Mouse (Mus musculus): Measurements from ENCODE around the gene Tns1. TPM values are rescaled to one million over a fixed set of nuclear protein-coding genes. Genes with fewer than 3 reads are reported as not detected.
A peak's percentile ranks its signal among the peaks of the same experiment; 100 is the strongest.

Tns1 gene
- total and polyA plus RNA-seq, 3 experiments: 365 to 748 (median 629) TPM

DNA sequence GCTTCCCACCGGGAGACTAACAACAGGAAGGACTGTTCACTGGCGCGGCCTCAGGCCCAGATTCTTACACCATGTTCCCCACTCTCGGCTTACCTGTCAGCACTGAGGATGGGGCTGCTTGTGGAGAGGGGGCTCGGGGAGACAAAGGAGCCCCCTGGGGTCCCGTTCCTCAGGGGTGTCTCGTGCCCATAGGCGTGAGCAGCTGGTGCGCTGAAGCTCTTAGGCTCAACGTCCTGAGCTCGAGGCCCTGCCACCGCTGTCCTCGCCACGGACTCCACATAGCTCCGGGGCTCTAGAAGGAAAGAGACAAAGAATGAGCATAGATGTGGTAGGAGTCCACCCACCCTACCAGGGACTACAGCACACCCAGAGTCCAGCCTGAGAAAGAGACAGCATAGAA is 196.4 kb downstream of the Tns1 start:
- Histone ChIP-seq H3K79me2 (replicated peaks; ENCODE audit: control insufficient read depth, insufficient read depth, low read length) (no peaks in the 10 kb centered on the region), H3K4me3 (no peak overlapping the region), H3K9ac (ENCODE audit: low read depth, low read length) (no peak overlapping the region), H3K27ac (peak overlapping the region; percentile 64), H3K4me1 (ENCODE audit: control insufficient read depth, insufficient read depth, low read length) (peaks cover 53% of the 10 kb centered on the region), H3K27me3 (ENCODE audit: control insufficient read depth, insufficient read depth, low read length) (no peaks in the 10 kb centered on the region), H3K36me3 (ENCODE audit: control insufficient read depth, insufficient read depth, low read length) (peaks cover 63% of the 10 kb centered on the region)
- no peak for DNase-seq
- TF ChIP-seq CTCF (IDR thresholded peaks at IDR 0.05) (no peak), EP300 (IDR thresholded peaks at IDR 0.05; ENCODE audit: insufficient read depth, low read depth, low read length) (no peak), POLR2A (IDR thresholded peaks at IDR 0.05; ENCODE audit: insufficient read depth, low read depth, low read length) (no peak)
- 61% methylated on average over 15 of the region's 15 CpGs for WGBS
- intact Hi-C loops (cut with DNase I): loop anchor here (5.0 kb wide), 1 partner anchor 39 kb away; no protein-coding TSS in a partner anchor

DNA sequence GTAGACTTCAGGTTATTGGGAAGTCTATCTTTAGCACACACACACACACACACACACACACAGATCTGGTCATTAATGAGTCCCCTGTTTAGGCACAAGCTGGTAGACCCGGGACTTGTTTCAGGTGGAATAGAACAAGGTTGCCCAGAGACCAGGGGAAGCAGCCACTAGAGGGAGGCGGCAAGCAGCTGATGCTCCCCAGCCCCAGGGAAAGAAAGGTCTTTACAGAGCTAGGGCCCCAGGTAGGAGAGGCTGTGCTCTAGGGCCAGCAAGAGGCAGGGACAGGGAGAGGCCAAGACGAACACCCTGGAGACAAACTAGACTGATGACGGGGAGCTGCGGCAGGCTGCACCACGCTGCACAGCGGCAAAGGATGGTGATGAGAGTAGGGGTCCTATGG is 198.0 kb downstream of the Tns1 start:
- intact Hi-C loops (cut with DNase I): loop anchor here (5.0 kb wide), 1 partner anchor 41 kb away; no protein-coding TSS in a partner anchor
- no peak overlapping the region for H3K4me3 ChIP-seq
- WGBS: 62% methylated on average over 7 of the region's 7 CpGs
- DNase-seq: no peak
- H3K27me3 ChIP-seq (ENCODE audit: control insufficient read depth, insufficient read depth, low read length): no peaks in the 10 kb centered on the region
- H3K36me3 ChIP-seq (ENCODE audit: control insufficient read depth, insufficient read depth, low read length): peaks cover 62% of the 10 kb centered on the region
- 0 out of 2 replicates have a peak overlapping the region, but pooled peaks have one; percentile 9 for H3K9ac ChIP-seq (ENCODE audit: low read depth, low read length)
- H3K27ac ChIP-seq: peak overlapping the region; percentile 29
- H3K4me1 ChIP-seq (ENCODE audit: control insufficient read depth, insufficient read depth, low read length): peaks cover 47% of the 10 kb centered on the region
- TF ChIP-seq EP300 (IDR thresholded peaks at IDR 0.05; ENCODE audit: insufficient read depth, low read depth, low read length) (0 out of 2 replicates have a peak, but pooled peaks have one; percentile 13), CTCF (IDR thresholded peaks at IDR 0.05) (peak; percentile 61), POLR2A (IDR thresholded peaks at IDR 0.05; ENCODE audit: insufficient read depth, low read depth, low read length) (no peak)
- H3K79me2 ChIP-seq (replicated peaks; ENCODE audit: control insufficient read depth, insufficient read depth, low read length): no peaks in the 10 kb centered on the region

DNA sequence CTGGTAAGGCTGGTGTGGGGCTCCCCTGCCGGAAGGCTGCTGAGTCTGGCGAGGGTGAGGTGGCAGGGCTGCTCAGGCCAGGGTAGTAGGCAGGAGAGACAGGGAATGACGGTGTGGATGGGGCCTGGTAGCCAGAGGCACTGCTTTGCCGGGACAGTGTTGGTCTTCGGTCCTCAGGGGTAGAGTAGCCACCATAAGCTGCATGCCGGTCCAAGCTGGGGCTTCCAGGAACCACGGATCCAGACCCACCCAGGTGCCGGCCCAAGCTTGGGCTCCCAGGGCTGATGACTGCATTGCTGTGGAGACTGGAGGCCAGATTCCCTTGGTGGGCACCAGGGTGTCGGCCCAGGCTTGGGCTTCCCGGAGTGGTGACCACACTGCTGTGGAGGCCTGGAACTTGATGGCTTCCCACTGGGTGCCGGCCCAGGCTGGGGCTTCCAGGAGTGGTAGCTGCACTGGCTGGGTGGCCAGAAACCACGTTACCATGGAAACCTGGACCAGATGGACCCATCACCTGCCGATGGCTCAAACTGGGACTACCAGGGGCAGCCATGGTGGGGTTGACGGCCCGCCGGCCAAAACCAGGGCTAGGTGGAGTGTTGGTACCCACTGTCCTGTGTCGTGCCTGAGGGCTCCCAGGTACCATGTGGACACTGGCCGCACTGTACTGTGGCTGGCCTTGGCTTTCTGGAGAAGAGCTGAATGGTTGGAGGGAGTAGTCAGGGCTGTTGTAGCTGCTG is 199.2 kb downstream of the Tns1 start:
- peak overlapping the region; percentile 79 for H3K27ac ChIP-seq
- H3K79me2 ChIP-seq (replicated peaks; ENCODE audit: control insufficient read depth, insufficient read depth, low read length): no peaks in the 10 kb centered on the region
- 79% methylated on average over 18 of the region's 18 CpGs for WGBS
- H3K4me1 ChIP-seq (ENCODE audit: control insufficient read depth, insufficient read depth, low read length): peaks cover 39% of the 10 kb centered on the region
- H3K27me3 ChIP-seq (ENCODE audit: control insufficient read depth, insufficient read depth, low read length): no peaks in the 10 kb centered on the region
- TF ChIP-seq POLR2A (IDR thresholded peaks at IDR 0.05; ENCODE audit: insufficient read depth, low read depth, low read length) (no peak), EP300 (IDR thresholded peaks at IDR 0.05; ENCODE audit: insufficient read depth, low read depth, low read length) (0 out of 2 replicates have a peak, but pooled peaks have one; percentile 42)
- intact Hi-C loops (cut with DNase I): loop anchor here (5.0 kb wide), 2 partner anchors 42 to 152 kb away; no protein-coding TSS in a partner anchor
- H3K36me3 ChIP-seq (ENCODE audit: control insufficient read depth, insufficient read depth, low read length): peaks cover 65% of the 10 kb centered on the region
- H3K4me3 ChIP-seq: no peak overlapping the region
- DNase-seq: no peak
- H3K9ac ChIP-seq (ENCODE audit: low read depth, low read length): peak overlapping the region; percentile 3; the same call in 1 of the 2 replicates

DNA sequence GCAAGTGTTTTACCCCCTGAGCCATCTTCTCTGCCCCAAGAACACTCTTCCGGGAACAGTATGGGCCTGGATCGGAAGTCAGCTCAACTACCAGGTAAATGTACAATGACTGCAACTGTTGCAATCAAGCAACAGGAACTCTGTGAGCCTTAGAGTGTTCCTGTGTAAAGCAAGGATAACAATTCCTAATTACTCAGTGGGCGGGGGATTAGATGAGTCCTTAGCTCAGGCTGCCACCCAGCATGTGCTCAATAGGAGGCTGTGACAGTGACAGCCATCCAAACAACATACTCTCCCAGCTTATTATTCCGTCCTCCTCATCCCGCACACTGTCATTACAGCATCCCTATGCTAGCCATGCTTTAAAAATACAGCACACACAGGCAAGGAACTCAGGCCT is 200.0 kb downstream of the Tns1 start:
- intact Hi-C loops (cut with DNase I): loop anchor here (5.0 kb wide), 1 partner anchor 153 kb away; no protein-coding TSS in a partner anchor
- 45% methylated on average over 5 of the region's 5 CpGs for WGBS
- Histone ChIP-seq H3K4me3 (no peak overlapping the region), H3K36me3 (ENCODE audit: control insufficient read depth, insufficient read depth, low read length) (peaks cover 73% of the 10 kb centered on the region), H3K79me2 (replicated peaks; ENCODE audit: control insufficient read depth, insufficient read depth, low read length) (no peaks in the 10 kb centered on the region), H3K9ac (ENCODE audit: low read depth, low read length) (no peak overlapping the region), H3K27ac (peak overlapping the region; percentile 79), H3K27me3 (ENCODE audit: control insufficient read depth, insufficient read depth, low read length) (no peaks in the 10 kb centered on the region), H3K4me1 (ENCODE audit: control insufficient read depth, insufficient read depth, low read length) (peaks cover 33% of the 10 kb centered on the region)
- no peak for TF ChIP-seq POLR2A (IDR thresholded peaks at IDR 0.05; ENCODE audit: insufficient read depth, low read depth, low read length)
- no peak for TF ChIP-seq EP300 (IDR thresholded peaks at IDR 0.05; ENCODE audit: insufficient read depth, low read depth, low read length)
- TF ChIP-seq CTCF (IDR thresholded peaks at IDR 0.05): no peak
- DNase-seq: no peak

DNA sequence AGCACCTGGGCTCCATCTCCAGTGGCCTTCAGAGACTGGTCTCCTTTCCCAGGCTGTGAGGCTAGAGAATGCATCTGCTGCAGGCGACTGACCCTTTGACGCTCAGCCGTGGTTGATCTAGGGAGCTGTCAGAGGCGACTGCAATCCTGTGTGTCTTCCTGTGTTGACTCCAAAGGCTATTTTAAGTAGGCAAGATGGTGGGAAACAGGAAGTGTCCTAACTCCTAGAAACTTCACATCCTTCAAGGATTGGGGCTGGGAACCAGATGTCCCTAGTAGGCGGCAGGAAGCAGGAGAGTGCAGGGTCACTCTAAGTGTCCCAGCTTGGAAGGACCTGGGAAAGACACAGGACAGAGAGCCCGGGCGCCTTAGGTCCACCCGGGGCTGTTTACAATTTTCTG is 201.1 kb downstream of the Tns1 start:
- no peak for TF ChIP-seq CTCF (IDR thresholded peaks at IDR 0.05)
- TF ChIP-seq POLR2A (IDR thresholded peaks at IDR 0.05; ENCODE audit: insufficient read depth, low read depth, low read length): peak; percentile 56; the same call in 1 of the 2 replicates
- TF ChIP-seq EP300 (IDR thresholded peaks at IDR 0.05; ENCODE audit: insufficient read depth, low read depth, low read length): peak; percentile 77; the same call in 1 of the 2 replicates
- peak; percentile 54 to 65 for DNase-seq
- intact Hi-C loops (cut with DNase I): loop anchor here (5.0 kb wide), 1 partner anchor 154 kb away; no protein-coding TSS in a partner anchor
- no peaks in the 10 kb centered on the region for H3K79me2 ChIP-seq (replicated peaks; ENCODE audit: control insufficient read depth, insufficient read depth, low read length)
- H3K4me3 ChIP-seq: 0 out of 2 replicates have a peak overlapping the region, but pooled peaks have one; percentile 10
- H3K36me3 ChIP-seq (ENCODE audit: control insufficient read depth, insufficient read depth, low read length): peaks cover 75% of the 10 kb centered on the region
- no peaks in the 10 kb centered on the region for H3K27me3 ChIP-seq (ENCODE audit: control insufficient read depth, insufficient read depth, low read length)
- WGBS: 16% methylated on average over 8 of the region's 8 CpGs
- H3K9ac ChIP-seq (ENCODE audit: low read depth, low read length): peak overlapping the region; percentile 29
- peaks cover 26% of the 10 kb centered on the region for H3K4me1 ChIP-seq (ENCODE audit: control insufficient read depth, insufficient read depth, low read length)
- H3K27ac ChIP-seq: peak overlapping the region; percentile 79

DNA sequence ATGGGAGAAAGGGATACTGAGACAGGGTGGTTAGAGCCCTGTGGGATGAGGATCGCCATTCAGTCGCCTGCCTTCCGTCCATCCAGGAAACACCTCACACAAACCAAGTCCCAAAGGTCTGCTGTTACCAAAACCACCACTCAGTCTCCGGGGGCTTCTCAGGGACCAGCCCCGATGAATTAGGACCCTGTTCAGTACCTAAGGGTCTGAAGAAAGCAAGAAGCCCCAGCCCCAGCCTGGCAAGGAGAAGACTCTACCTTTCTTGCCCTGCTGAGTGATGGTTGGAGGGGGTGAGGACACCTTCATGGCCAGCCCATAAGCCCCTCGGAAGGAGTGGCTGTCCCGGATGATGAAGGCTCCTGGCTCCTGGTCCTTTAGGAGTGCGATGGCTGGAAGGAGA is 203.5 kb downstream of the Tns1 start:
- Histone ChIP-seq H3K27me3 (ENCODE audit: control insufficient read depth, insufficient read depth, low read length) (no peaks in the 10 kb centered on the region), H3K4me1 (ENCODE audit: control insufficient read depth, insufficient read depth, low read length) (peaks cover 35% of the 10 kb centered on the region), H3K27ac (peak overlapping the region; percentile 56), H3K36me3 (ENCODE audit: control insufficient read depth, insufficient read depth, low read length) (peaks cover 85% of the 10 kb centered on the region), H3K4me3 (no peak overlapping the region), H3K79me2 (replicated peaks; ENCODE audit: control insufficient read depth, insufficient read depth, low read length) (no peaks in the 10 kb centered on the region), H3K9ac (ENCODE audit: low read depth, low read length) (no peak overlapping the region)
- TF ChIP-seq POLR2A (IDR thresholded peaks at IDR 0.05; ENCODE audit: insufficient read depth, low read depth, low read length): no peak
- TF ChIP-seq CTCF (IDR thresholded peaks at IDR 0.05): no peak
- TF ChIP-seq EP300 (IDR thresholded peaks at IDR 0.05; ENCODE audit: insufficient read depth, low read depth, low read length): no peak
- intact Hi-C loops (cut with DNase I): loop anchor here (5.0 kb wide), 1 partner anchor 157 kb away; no protein-coding TSS in a partner anchor
- DNase-seq: peak; percentile 2 to 15
- WGBS: 89% methylated on average over 8 of the region's 8 CpGs

Measured in heart, adult 2 months (tissue).